Mouse (Mus musculus) natural killer cell, adult 2 months (primary cell): ENCODE measurements around the gene Ccp110.

Source experiments
- DNase-seq, 2 experiments: peaks; one replicate each; pipeline ENCODE4 v3.0.0; 2022; ENCODE audit warnings: low spot score in 2 of 2

The Ccp110 gene

GRCm38 (mm10) chr7:118712228-118713173 is at the start of gene Ccp110:
TSS of gene Ccp110 (plus strand) at chr7:118712552.
- peak; percentile 90 to 91 for DNase-seq

GRCm38 (mm10) chr7:118667773-118668172 is 44.6 kb upstream of the Ccp110 start:
- DNase-seq, result no peak

GRCm38 (mm10) chr7:118670142-118670541 is 42.2 kb upstream of the Ccp110 start:
- no peak for DNase-seq

- DNase-seq, result no peak
These were observed 35.5 kb upstream of the Ccp110 start for GRCm38 (mm10) chr7:118676826-118677225.

GRCm38 (mm10) chr7:118688199-118688598 is 24.2 kb upstream of the Ccp110 start:
- peak; percentile 5 to 40 for DNase-seq

- DNase-seq, result no peak
These were observed 23.3 kb upstream of the Ccp110 start for GRCm38 (mm10) chr7:118689088-118689487.

GRCm38 (mm10) chr7:118691287-118691686 is 21.1 kb upstream of the Ccp110 start:
- no peak for DNase-seq

GRCm38 (mm10) chr7:118696146-118696545 is 16.2 kb upstream of the Ccp110 start:
- no peak for DNase-seq

GRCm38 (mm10) chr7:118697168-118697567 is 15.2 kb upstream of the Ccp110 start:
- no peak for DNase-seq

- no peak for DNase-seq
These were observed 13.5 kb upstream of the Ccp110 start for GRCm38 (mm10) chr7:118698882-118699281.

GRCm38 (mm10) chr7:118703144-118703561 is 9.2 kb upstream of the Ccp110 start:
- DNase-seq, result no peak

GRCm38 (mm10) chr7:118704001-118704850 is 8.1 kb upstream of the Ccp110 start:
- no peak for DNase-seq

- peak; percentile 81 to 86 for DNase-seq
These were observed 7.0 kb upstream of the Ccp110 start, which contains the start of gene Gde1 for GRCm38 (mm10) chr7:118705101-118705961. TSS of gene Gde1 (minus strand) at chr7:118705778.

GRCm38 (mm10) chr7:118706051-118706450 is 6.3 kb upstream of the Ccp110 start:
- no peak for DNase-seq

- no peak for DNase-seq
These were observed 5.9 kb upstream of the Ccp110 start for GRCm38 (mm10) chr7:118706488-118706887.

GRCm38 (mm10) chr7:118707216-118707615 is 5.1 kb upstream of the Ccp110 start:
- no peak for DNase-seq

- DNase-seq, result no peak
These were observed 4.3 kb upstream of the Ccp110 start for GRCm38 (mm10) chr7:118708002-118708401.

GRCm38 (mm10) chr7:118710776-118711175 is 1.6 kb upstream of the Ccp110 start:
- DNase-seq, result no peak

GRCm38 (mm10) chr7:118714873-118715272 is 2.5 kb downstream of the Ccp110 start:
- no peak for DNase-seq

GRCm38 (mm10) chr7:118718066-118718465 is 5.7 kb downstream of the Ccp110 start:
- DNase-seq, result no peak

- DNase-seq, result no peak
These were observed 11.6 kb downstream of the Ccp110 start for GRCm38 (mm10) chr7:118723927-118724326.
